Mouse (Mus musculus): ENCODE data around the gene V1ra8. TPM values are rescaled to one million over a fixed set of nuclear protein-coding genes. Genes with fewer than 3 reads are reported as not detected.

Gene V1ra8
- total and polyA plus RNA-seq, 2 experiments: not detected

DNA sequence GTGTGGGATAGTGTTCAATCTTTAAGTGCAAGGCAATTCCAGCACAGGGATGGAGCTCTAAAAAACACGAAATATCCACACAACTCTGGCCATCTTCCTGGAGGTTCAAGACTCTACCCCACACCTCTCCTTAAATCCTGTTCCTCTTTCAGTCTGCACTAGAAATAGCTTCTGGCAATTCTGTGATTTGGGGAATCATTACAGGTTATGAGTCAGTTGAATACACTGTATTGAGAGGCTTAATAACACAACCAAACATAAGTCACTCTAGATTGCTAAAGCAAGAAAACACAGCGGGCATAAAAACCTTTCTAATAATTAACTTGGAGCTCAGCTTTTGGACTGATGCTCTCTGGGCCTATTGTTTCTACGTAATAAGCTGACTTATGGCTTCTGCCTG, 41.4 kb downstream of the V1ra8 start:
- Histone ChIP-seq H3K9ac (ENCODE audit: low read depth, low read length) (no peak overlapping the region), H3K4me1 (ENCODE audit: control insufficient read depth, insufficient read depth, low read length) (no peaks in the 10 kb centered on the region), H3K36me3 (ENCODE audit: control insufficient read depth, insufficient read depth, low read length) (no peaks in the 10 kb centered on the region), H3K27ac (replicated peaks; ENCODE audit: insufficient read depth, low read depth, low read length) (no peak overlapping the region), H3K27me3 (ENCODE audit: control insufficient read depth, insufficient read depth, low read length) (no peaks in the 10 kb centered on the region), H3K4me3 (ENCODE audit: insufficient read depth, low read depth, low read length) (no peak overlapping the region), H3K79me2 (ENCODE audit: control insufficient read depth, insufficient read depth, low read length) (no peaks in the 10 kb centered on the region)
- TF ChIP-seq CTCF (IDR thresholded peaks at IDR 0.05; ENCODE audit: low read depth, low read length): no peak
- no peak for TF ChIP-seq POLR2A (IDR thresholded peaks at IDR 0.05; ENCODE audit: extremely low read depth, insufficient read depth, low read length)
- DNase-seq (ENCODE audit: extremely low read depth, low read depth, low spot score): no peak
- 68% methylated on average over 3 of the region's 3 CpGs for WGBS

GRCm38 (mm10) chr6:90246000-90246399, 43.4 kb downstream of the V1ra8 start, which contains the start of gene Vmn1r54:
TSS of gene Vmn1r54 (plus strand) at chr6:90246300.
- Histone ChIP-seq H3K4me3 (ENCODE audit: insufficient read depth, low read depth, low read length) (no peak within 1 kb of the TSS), H3K27ac (replicated peaks; ENCODE audit: insufficient read depth, low read depth, low read length) (no peak within 1 kb of the TSS), H3K79me2 (ENCODE audit: control insufficient read depth, insufficient read depth, low read length) (no peaks in the 10 kb centered on the region), H3K36me3 (ENCODE audit: control insufficient read depth, insufficient read depth, low read length) (no peaks in the 10 kb centered on the region), H3K27me3 (ENCODE audit: control insufficient read depth, insufficient read depth, low read length) (no peaks in the 10 kb centered on the region), H3K9ac (ENCODE audit: low read depth, low read length) (no peak within 1 kb of the TSS), H3K4me1 (ENCODE audit: control insufficient read depth, insufficient read depth, low read length) (no peaks in the 10 kb centered on the region)
- TF ChIP-seq POLR2A (IDR thresholded peaks at IDR 0.05; ENCODE audit: extremely low read depth, insufficient read depth, low read length): no peak
- TF ChIP-seq CTCF (IDR thresholded peaks at IDR 0.05; ENCODE audit: low read depth, low read length): no peak
- no peak for DNase-seq (ENCODE audit: extremely low read depth, low read depth, low spot score)
- WGBS: 57% methylated on average over 1 of the region's 1 CpGs

Other genes starting within 250 kb of the V1ra8 start
- gene Vmn1r46, start 233.5 kb upstream of the V1ra8 start, total RNA-seq (2014; rRNA removed): not detected in 2 replicates
- not detected in 2 replicates for gene Vmn1r46, start 233.5 kb upstream of the V1ra8 start, polyA plus RNA-seq (2012; rRNA removed)
- not detected in 2 replicates for gene Vmn1r47, start 186.6 kb upstream of the V1ra8 start, total RNA-seq (2014; rRNA removed)
- gene Vmn1r47, start 186.6 kb upstream of the V1ra8 start, polyA plus RNA-seq (2012; rRNA removed): not detected in 2 replicates
- gene Vmn1r48, start 166.0 kb upstream of the V1ra8 start, total RNA-seq (2014; rRNA removed): not detected in 2 replicates
- not detected in 2 replicates for gene Vmn1r48, start 166.0 kb upstream of the V1ra8 start, polyA plus RNA-seq (2012; rRNA removed)
- not detected in 2 replicates for gene Vmn1r49, start 124.3 kb upstream of the V1ra8 start, total RNA-seq (2014; rRNA removed)
- gene Vmn1r49, start 124.3 kb upstream of the V1ra8 start, polyA plus RNA-seq (2012; rRNA removed): not detected in 2 replicates
- gene Vmn1r50, start 101.4 kb upstream of the V1ra8 start, total RNA-seq (2014; rRNA removed): not detected in 2 replicates
- not detected in 2 replicates for gene Vmn1r50, start 101.4 kb upstream of the V1ra8 start, polyA plus RNA-seq (2012; rRNA removed)
- gene Vmn1r51, start 80.2 kb upstream of the V1ra8 start, total RNA-seq (2014; rRNA removed): not detected in 2 replicates
- gene Vmn1r51, start 80.2 kb upstream of the V1ra8 start, polyA plus RNA-seq (2012; rRNA removed): not detected in 2 replicates
- gene Vmn1r52, start 28.0 kb upstream of the V1ra8 start, total RNA-seq (2014; rRNA removed): not detected in 2 replicates
- not detected in 2 replicates for gene Vmn1r52, start 28.0 kb upstream of the V1ra8 start, polyA plus RNA-seq (2012; rRNA removed)
- 0.18 and 1.0 TPM in 2 replicates for gene Vmn1r53, start 21.6 kb downstream of the V1ra8 start, total RNA-seq (2014; rRNA removed)
- 0.81 TPM in 1 of 2 replicates, not detected in the other for gene Vmn1r53, start 21.6 kb downstream of the V1ra8 start, polyA plus RNA-seq (2012; rRNA removed)
- gene Vmn1r54, start 43.5 kb downstream of the V1ra8 start, total RNA-seq (2014; rRNA removed): not detected in 2 replicates
- gene Vmn1r54, start 43.5 kb downstream of the V1ra8 start, polyA plus RNA-seq (2012; rRNA removed): not detected in 2 replicates
- gene BC048671, start 98.4 kb downstream of the V1ra8 start, total RNA-seq (2014; rRNA removed): not detected in 2 replicates
- gene BC048671, start 98.4 kb downstream of the V1ra8 start, polyA plus RNA-seq (2012; rRNA removed): not detected in 2 replicates
- 9.3 and 11.9 TPM in 2 replicates for gene Chst13, start 122.4 kb downstream of the V1ra8 start, total RNA-seq (2014; rRNA removed)
- gene Chst13, start 122.4 kb downstream of the V1ra8 start, polyA plus RNA-seq (2012; rRNA removed): 26.8 and 42.7 TPM in 2 replicates
- 239 and 296 TPM in 2 replicates for gene Uroc1, start 130.5 kb downstream of the V1ra8 start, total RNA-seq (2014; rRNA removed)
- 399 and 420 TPM in 2 replicates for gene Uroc1, start 130.5 kb downstream of the V1ra8 start, polyA plus RNA-seq (2012; rRNA removed)
- 9.8 and 13.3 TPM in 2 replicates for gene Zxdc, start 166.7 kb downstream of the V1ra8 start, total RNA-seq (2014; rRNA removed)
- gene Zxdc, start 166.7 kb downstream of the V1ra8 start, polyA plus RNA-seq (2012; rRNA removed): 9.1 and 10.1 TPM in 2 replicates
- gene Cfap100, start 226.0 kb downstream of the V1ra8 start, total RNA-seq (2014; rRNA removed): 0.20 and 0.28 TPM in 2 replicates
- 0.17 and 0.33 TPM in 2 replicates for gene Cfap100, start 226.0 kb downstream of the V1ra8 start, polyA plus RNA-seq (2012; rRNA removed)